Mouse (Mus musculus) adrenal gland, postnatal 4 days (tissue): ENCODE results near the gene Gimap5. TPM values are rescaled to one million over a fixed set of nuclear protein-coding genes. Genes with fewer than 3 reads are reported as not detected.

Experiments
- DNase-seq, 2 experiments: peaks; one replicate each; pipeline ENCODE4 v3.0.0; 2021 to 2022; ENCODE audit warnings: low spot score in 2 of 2, mixed read lengths in 2 of 2
- total RNA-seq, 2 experiments: library from RNA; stranded (reverse); gene quantifications; 2 replicates each; pipeline ENCODE4 v1.2.3; 2021

The Gimap5 gene
- total RNA-seq, 2 experiments from 2014 or later, result 19.9 to 24.1 TPM

GRCm38 (mm10) chr6:48803406-48804051 lies 57.5 kb downstream of the Gimap5 start:
- DNase-seq, result no peak

Other genes with a start within 250 kb of the Gimap5 start
- gene Atp6v0e2, start 208.6 kb upstream of the Gimap5 start, total RNA-seq, result 10 to 100 TPM; 55.8 to 57.0 TPM
- 10 to 100 TPM; 42.8 to 43.5 TPM for gene Lrrc61, start 191.4 kb upstream of the Gimap5 start, total RNA-seq
- gene Rarres2, start 173.4 kb upstream of the Gimap5 start, total RNA-seq, result 100 to 1,000 TPM in 1 of 2 experiments, 10 to 100 TPM in 1; 82.0 to 161 TPM
- gene Gm45021, start 156.6 kb upstream of the Gimap5 start, total RNA-seq, result not detected
- 10 to 100 TPM; 59.7 to 61.5 TPM for gene Repin1, start 152.3 kb upstream of the Gimap5 start, total RNA-seq
- 1 to 10 TPM in 1 of 2 experiments, not detected in 1; 2.0 TPM for gene Gm44965, start 152.3 kb upstream of the Gimap5 start, total RNA-seq
- gene Zfp775, start 144.1 kb upstream of the Gimap5 start, total RNA-seq, result 10 to 100 TPM in 1 of 2 experiments, 1 to 10 TPM in 1; 7.8 to 10.0 TPM
- 1 to 10 TPM; 2.1 to 3.3 TPM for gene AI854703, start 119.4 kb upstream of the Gimap5 start, total RNA-seq
- gene Gimap8, start 99.0 kb upstream of the Gimap5 start, total RNA-seq, result 10 to 100 TPM; 10.8 to 12.0 TPM
- 1 to 10 TPM; 7.2 to 9.3 TPM for gene Gimap9, start 70.1 kb upstream of the Gimap5 start, total RNA-seq
- gene Gimap4, start 61.6 kb upstream of the Gimap5 start, total RNA-seq, result 10 to 100 TPM; 40.8 to 48.9 TPM
- gene Gimap6, start 38.0 kb upstream of the Gimap5 start, total RNA-seq, result 10 to 100 TPM; 70.3 to 72.9 TPM
- gene Gm28053, start 27.6 kb upstream of the Gimap5 start, total RNA-seq, result 1 to 10 TPM; 2.8 to 6.3 TPM
- gene Gimap7, start 27.6 kb upstream of the Gimap5 start, total RNA-seq, result not detected
- gene Gimap1, start 7.1 kb upstream of the Gimap5 start, total RNA-seq, result 10 to 100 TPM; 16.3 to 18.0 TPM
- 1 to 10 TPM in 1 of 2 experiments, under 1 TPM in 1; 0.81 to 1.2 TPM for gene Gimap3, start 24.7 kb downstream of the Gimap5 start, total RNA-seq
- gene Tmem176a, start 94.7 kb downstream of the Gimap5 start, total RNA-seq, result 100 to 1,000 TPM; 194 to 220 TPM
- 100 to 1,000 TPM; 443 to 458 TPM for gene Tmem176b, start 95.3 kb downstream of the Gimap5 start, total RNA-seq
- gene Aoc1, start 126.7 kb downstream of the Gimap5 start, total RNA-seq, result under 1 TPM; 0.14 to 0.76 TPM
- gene 1600015I10Rik, start 183.7 kb downstream of the Gimap5 start, total RNA-seq, result not detected
- gene Doxl2, start 228.8 kb downstream of the Gimap5 start, total RNA-seq, result not detected
- under 1 TPM in 1 of 2 experiments, not detected in 1; 0.11 TPM for gene Svs1, start 240.7 kb downstream of the Gimap5 start, total RNA-seq